Mouse (Mus musculus) forebrain, embryonic 11.5 days (tissue): ENCODE results near the gene Cphx1. TPM values are rescaled to one million over a fixed set of nuclear protein-coding genes. Genes with fewer than 3 reads are reported as not detected.

ENCODE experiments used
- polyA plus RNA-seq: library from polyadenylated mRNA; unstranded; fragments of >200 nt; fragmentation: Nextera tagmentation; extraction: Ambion mirVana; gene quantifications from 2 replicates; pipeline ENCODE4 v1.2.1, GENCODE M21; 2014

Cphx1 gene
- polyA plus RNA-seq, 1 experiment from 2014 or later: not detected

Other genes with a start within 250 kb of the Cphx1 start
- gene Ppif, start 244.2 kb upstream of the Cphx1 start, polyA plus RNA-seq: 34.8 and 38.4 TPM in 2 replicates
- 12.8 and 15.2 TPM in 2 replicates for gene Zcchc24, start 169.3 kb upstream of the Cphx1 start, polyA plus RNA-seq
- gene Anxa11, start 96.1 kb upstream of the Cphx1 start, polyA plus RNA-seq: 3.6 and 5.0 TPM in 2 replicates
- gene Plac9a, start 35.2 kb upstream of the Cphx1 start, polyA plus RNA-seq: not detected in 2 replicates
- 2.2 and 2.4 TPM in 2 replicates for gene Tmem254a, start 10.6 kb upstream of the Cphx1 start, polyA plus RNA-seq
- gene Duxbl1, start 40.3 kb downstream of the Cphx1 start, polyA plus RNA-seq: 3.6 and 5.6 TPM in 2 replicates
- gene Gm9780, start 104.4 kb downstream of the Cphx1 start, polyA plus RNA-seq: 0.99 TPM in 1 of 2 replicates, not detected in the other
- 17.6 and 25.4 TPM in 2 replicates for gene Tmem254c, start 129.1 kb downstream of the Cphx1 start, polyA plus RNA-seq
- gene Cphx2, start 143.2 kb downstream of the Cphx1 start, polyA plus RNA-seq: not detected in 2 replicates
- gene Cphx3, start 144.0 kb downstream of the Cphx1 start, polyA plus RNA-seq: not detected in 2 replicates
- gene Duxbl2, start 180.0 kb downstream of the Cphx1 start, polyA plus RNA-seq: not detected in 2 replicates
- 0.57 and 1.6 TPM in 2 replicates for gene Plac9b, start 244.2 kb downstream of the Cphx1 start, polyA plus RNA-seq